Mouse (Mus musculus) bone marrow, adult 2 months (tissue): ENCODE measurements around the gene Pard3b. TPM values are rescaled to one million over a fixed set of nuclear protein-coding genes. Genes with fewer than 3 reads are reported as not detected.

Experiments
- H3K27ac ChIP-seq: fragments of 200-500 bp; 2 replicates; pipeline ENCODE4 v1.5.1; 2012; ENCODE audit warnings: low read depth, mild to moderate bottlenecking, control low read depth, inconsistent platforms, low read length; ENCODE audit not compliant: control insufficient read depth, poor library complexity, insufficient read depth
- H3K4me1 ChIP-seq: fragments of 200-500 bp; 2 replicates; pipeline ENCODE4 v1.6.1; 2011; ENCODE audit warnings: low read length; ENCODE audit not compliant: control insufficient read depth, insufficient read depth
- H3K4me3 ChIP-seq: fragments of 200-500 bp; replicated peaks from 2 replicates; pipeline ENCODE3; 2011; ENCODE audit warnings: mild to moderate bottlenecking, low read depth, low read length, control low read depth; ENCODE audit not compliant: control insufficient read depth
- CTCF ChIP-seq: fragments of 200-500 bp; IDR thresholded peaks from 2 replicates; pipeline ENCODE4 v1.5.1; 2011; ENCODE audit warnings: low read length, control low read depth; ENCODE audit not compliant: control insufficient read depth, insufficient read depth
- POLR2A ChIP-seq: fragments of 200-500 bp; IDR thresholded peaks from 2 replicates; pipeline ENCODE4 v1.6.1; 2011; ENCODE audit warnings: low read depth, mild to moderate bottlenecking, control low read depth, low read length, borderline replicate concordance; ENCODE audit not compliant: control insufficient read depth
- WGBS: fragments of 180-500 bp; shearing (Covaris S2); methylation state at CpG from one replicate; pipeline ENCODE4 v1.1.7; 2018; 5-methylcytosine and 5-hydroxymethylcytosine counted together
- polyA plus RNA-seq: library from polyadenylated mRNA; stranded (reverse); fragments of >200 nt; gene quantifications from 2 replicates; pipeline ENCODE4 v1.2.4, GENCODE M21; 2011; ENCODE audit warnings: low replicate concordance; ENCODE audit not compliant: missing spikeins, insufficient read depth, insufficient read length

Gene Pard3b
- polyA plus RNA-seq, 1 experiment, result 9.7 TPM

GRCm38 (mm10) chr1:61867286-61868082 is 228.9 kb downstream of the Pard3b start:
- no peak overlapping the region for H3K27ac ChIP-seq
- WGBS, result 73% methylated on average over 2 of the region's 2 CpGs
- no peak overlapping the region for H3K4me3 ChIP-seq
- H3K4me1 ChIP-seq, result no peaks in the 10 kb centered on the region
- TF ChIP-seq CTCF, result no peak
- TF ChIP-seq POLR2A, result no peak

DNA sequence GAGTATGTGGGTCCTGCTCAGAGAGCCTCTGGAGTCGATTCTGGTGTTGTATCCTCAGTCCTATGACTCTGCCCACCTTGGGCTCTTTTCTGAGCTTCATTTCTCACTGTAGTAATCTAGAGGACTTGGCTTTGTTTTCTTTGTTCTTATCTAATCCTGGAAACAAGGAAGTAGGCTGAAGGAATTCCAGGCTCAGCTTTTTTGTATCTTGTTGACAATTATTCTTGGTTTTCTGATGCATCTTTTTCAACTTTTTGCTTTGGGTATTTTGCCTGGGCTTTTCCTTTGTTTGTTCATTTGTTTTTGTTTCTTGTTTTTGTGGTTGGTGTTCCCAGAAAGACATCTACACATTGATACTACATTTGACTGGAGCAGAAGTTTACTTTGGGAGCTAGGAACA is 236.3 kb downstream of the Pard3b start:
- Histone ChIP-seq H3K4me3 (no peak overlapping the region), H3K4me1 (no peaks in the 10 kb centered on the region), H3K27ac (no peak overlapping the region)
- TF ChIP-seq POLR2A, result no peak
- no peak for TF ChIP-seq CTCF
- WGBS, result 56% methylated on average over 1 of the region's 1 CpGs

GRCm38 (mm10) chr1:61879706-61880470 is 241.3 kb downstream of the Pard3b start:
- 79% methylated on average over 6 of the region's 6 CpGs for WGBS
- TF ChIP-seq CTCF (no peak), POLR2A (no peak)
- no peak overlapping the region for H3K4me3 ChIP-seq
- no peaks in the 10 kb centered on the region; the same call in 1 of the 2 replicates for H3K4me1 ChIP-seq
- H3K27ac ChIP-seq, result no peak overlapping the region

DNA sequence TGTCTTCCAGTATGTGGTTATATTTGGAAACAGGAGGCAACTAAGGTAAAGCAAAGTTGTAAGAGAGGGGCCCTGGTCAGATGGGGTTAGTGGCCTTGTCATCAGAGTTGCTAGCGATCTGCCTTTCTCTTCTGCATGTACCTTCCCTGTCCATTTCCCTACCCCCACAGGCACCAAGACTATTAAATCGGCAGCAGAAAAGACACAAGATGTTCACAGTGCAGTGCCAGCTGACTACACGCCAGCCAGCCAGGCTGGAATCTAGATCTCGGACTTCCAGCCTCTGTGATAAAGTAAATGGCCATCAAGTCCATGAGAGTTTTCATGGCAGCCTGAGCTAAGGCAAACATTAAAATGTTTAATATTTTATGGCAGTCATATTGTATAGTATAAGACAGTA is 257.4 kb downstream of the Pard3b start:
- H3K4me1 ChIP-seq, result no peaks in the 10 kb centered on the region
- 85% methylated on average over 4 of the region's 4 CpGs for WGBS
- no peak overlapping the region for H3K27ac ChIP-seq
- no peak overlapping the region for H3K4me3 ChIP-seq
- no peak for TF ChIP-seq CTCF
- TF ChIP-seq POLR2A, result no peak

DNA sequence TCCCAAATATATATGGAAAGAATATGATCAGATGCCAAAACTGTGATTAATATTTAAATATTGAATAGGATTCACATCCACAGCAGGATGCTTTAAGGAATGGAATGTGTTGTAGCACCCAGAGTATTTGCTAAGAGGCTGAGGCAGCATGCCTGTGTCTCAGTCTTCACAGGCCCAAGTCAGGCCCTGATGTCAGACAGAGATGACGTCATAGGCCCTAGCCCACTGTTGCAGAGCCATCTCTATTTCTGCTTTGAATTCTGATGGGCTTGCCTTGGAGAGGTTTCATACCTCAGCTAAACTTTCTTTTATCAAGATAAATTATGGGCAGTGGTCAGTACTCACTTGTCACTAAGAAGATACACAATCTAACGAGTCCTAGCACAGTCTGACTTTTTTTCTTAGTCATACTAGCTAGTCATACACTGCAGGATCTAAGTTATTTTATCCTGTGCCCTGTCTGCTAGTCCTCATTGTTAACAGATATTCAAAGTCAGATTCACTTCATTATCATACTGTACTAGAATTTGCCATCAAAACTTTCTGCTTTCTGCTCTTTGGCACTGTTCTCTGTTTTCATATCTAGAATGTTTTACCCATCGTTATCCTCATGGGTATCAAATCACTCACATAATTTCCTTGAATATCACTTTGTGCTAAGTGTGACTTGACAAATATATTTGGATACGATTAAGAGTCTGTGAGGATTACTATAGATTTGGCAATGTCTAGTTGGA is 264.8 kb downstream of the Pard3b start:
- no peak overlapping the region for H3K4me3 ChIP-seq
- WGBS, result 79% methylated on average over 4 of the region's 4 CpGs
- no peak overlapping the region for H3K27ac ChIP-seq
- H3K4me1 ChIP-seq, result no peaks in the 10 kb centered on the region
- no peak for TF ChIP-seq POLR2A
- no peak for TF ChIP-seq CTCF

GRCm38 (mm10) chr1:61904036-61904435 is 265.4 kb downstream of the Pard3b start:
- Histone ChIP-seq H3K4me3 (no peak overlapping the region), H3K4me1 (no peaks in the 10 kb centered on the region), H3K27ac (no peak overlapping the region)
- no peak for TF ChIP-seq POLR2A
- no peak for TF ChIP-seq CTCF
- 74% methylated on average over 4 of the region's 4 CpGs for WGBS

GRCm38 (mm10) chr1:61912931-61913330 is 274.3 kb downstream of the Pard3b start:
- TF ChIP-seq CTCF, result no peak
- TF ChIP-seq POLR2A, result no peak
- 78% methylated on average over 2 of the region's 2 CpGs for WGBS
- no peak overlapping the region for H3K4me3 ChIP-seq
- H3K4me1 ChIP-seq, result no peaks in the 10 kb centered on the region
- no peak overlapping the region for H3K27ac ChIP-seq

- Histone ChIP-seq H3K4me3 (no peak overlapping the region), H3K27ac (no peak overlapping the region), H3K4me1 (no peaks in the 10 kb centered on the region)
- TF ChIP-seq POLR2A (no peak), CTCF (no peak)
- 49% methylated on average over 2 of the region's 2 CpGs for WGBS
Observed at GRCm38 (mm10) chr1:61924958-61925357, 286.3 kb downstream of the Pard3b start.
